Mouse (Mus musculus) ovary, adult 10 weeks (tissue): Measurements from ENCODE around the gene CN725425. TPM values are rescaled to one million over a fixed set of nuclear protein-coding genes. Genes with fewer than 3 reads are reported as not detected.

ENCODE experiments used
- polyA plus RNA-seq: library from polyadenylated mRNA; stranded (reverse); fragments of 350-450 nt; fragmentation: Illumina TruSeq; extraction: RNeasy Lipid Tissue Mini Kit (QIAGEN cat#74804); gene quantifications from one replicate; pipeline ENCODE4 v1.2.3, GENCODE M21; 2014

Gene CN725425
- not detected for polyA plus RNA-seq

GRCm38 (mm10) chr15:91199256-91199905 lies at the start of gene CN725425:
TSS of gene CN725425 (plus strand) at chr15:91199494.

GRCm38 (mm10) chr15:91191412-91192222 lies 7.7 kb upstream of the CN725425 start, which contains the start of gene Abcd2:
TSS of gene Abcd2 (minus strand) at chr15:91191799.

Other genes with a start within 250 kb of the CN725425 start
- gene Kif21a, start 149.5 kb upstream of the CN725425 start, polyA plus RNA-seq = 19.0 TPM
- 34.7 TPM for gene Abcd2, start 7.7 kb upstream of the CN725425 start, polyA plus RNA-seq